Mouse (Mus musculus): ENCODE data around the gene Kbtbd12. TPM values are rescaled to one million over a fixed set of nuclear protein-coding genes. Genes with fewer than 3 reads are reported as not detected.

The Kbtbd12 gene
- polyA plus RNA-seq, 1 experiment: 2.1 TPM

DNA sequence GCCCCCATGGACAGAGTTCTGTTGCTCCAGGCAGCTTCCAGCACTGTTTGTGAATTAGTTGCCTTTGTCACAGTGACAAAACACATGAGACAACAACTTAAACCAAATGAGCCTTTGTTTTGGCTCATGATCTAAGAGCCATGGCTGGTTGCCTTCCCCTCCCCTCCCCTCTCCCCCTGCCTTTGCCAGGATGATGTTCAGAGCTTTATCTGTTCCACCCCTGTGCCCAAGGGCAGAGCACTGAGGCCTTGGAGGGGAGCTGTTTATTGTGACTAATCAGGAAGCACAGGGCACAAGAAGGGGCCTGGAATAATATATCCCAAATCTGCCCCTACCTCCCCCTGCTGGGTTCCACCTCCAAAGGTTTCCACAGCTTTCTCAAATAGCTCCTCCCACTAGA is 107.4 kb downstream of the Kbtbd12 start:
- Histone ChIP-seq H3K4me1 (ENCODE audit: control insufficient read depth, insufficient read depth, low read length) (no peaks in the 10 kb centered on the region), H3K4me3 (replicated peaks; ENCODE audit: control insufficient read depth, low read depth, low read length) (no peak overlapping the region), H3K27ac (ENCODE audit: control insufficient read depth, insufficient read depth, low read depth, low read length, poor library complexity) (no peak overlapping the region)
- no peak for TF ChIP-seq POLR2A (IDR thresholded peaks at IDR 0.05; ENCODE audit: borderline replicate concordance, control insufficient read depth, low read depth, low read length)
- TF ChIP-seq CTCF (IDR thresholded peaks at IDR 0.05; ENCODE audit: control insufficient read depth, insufficient read depth, low read length): no peak

DNA sequence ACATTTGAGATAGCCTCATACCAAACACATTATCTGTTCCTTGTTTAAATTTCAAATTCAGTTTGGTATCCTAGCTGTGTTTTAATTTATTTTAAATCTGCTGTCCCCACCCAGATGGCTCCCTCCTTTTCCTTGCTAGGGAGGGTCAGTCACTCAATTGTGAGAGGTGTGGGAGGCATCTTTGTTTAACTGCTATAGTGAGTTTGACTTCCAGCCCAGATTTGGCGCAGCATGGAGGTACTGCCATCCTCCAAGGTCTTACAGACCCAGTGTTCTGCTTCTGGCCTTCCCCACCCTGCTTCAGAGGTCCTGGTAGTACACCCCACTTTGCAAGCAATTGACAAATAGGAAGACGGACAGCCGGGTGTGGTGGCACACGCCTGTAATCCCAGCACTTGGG is 113.7 kb downstream of the Kbtbd12 start:
- Histone ChIP-seq H3K4me3 (replicated peaks; ENCODE audit: control insufficient read depth, low read depth, low read length) (no peak overlapping the region), H3K27ac (ENCODE audit: control insufficient read depth, insufficient read depth, low read depth, low read length, poor library complexity) (no peak overlapping the region), H3K4me1 (ENCODE audit: control insufficient read depth, insufficient read depth, low read length) (peaks cover 3% of the 10 kb centered on the region; the same call in 1 of the 2 replicates)
- WGBS: 82% methylated on average over 4 of the region's 4 CpGs
- TF ChIP-seq POLR2A (IDR thresholded peaks at IDR 0.05; ENCODE audit: borderline replicate concordance, control insufficient read depth, low read depth, low read length): no peak
- no peak for TF ChIP-seq CTCF (IDR thresholded peaks at IDR 0.05; ENCODE audit: control insufficient read depth, insufficient read depth, low read length)

GRCm38 (mm10) chr6:88523451-88523850 is 114.3 kb downstream of the Kbtbd12 start:
- Histone ChIP-seq H3K27ac (ENCODE audit: control insufficient read depth, insufficient read depth, low read depth, low read length, poor library complexity) (no peak overlapping the region), H3K4me3 (replicated peaks; ENCODE audit: control insufficient read depth, low read depth, low read length) (no peak overlapping the region), H3K4me1 (ENCODE audit: control insufficient read depth, insufficient read depth, low read length) (peaks cover 3% of the 10 kb centered on the region; the same call in 1 of the 2 replicates)
- TF ChIP-seq CTCF (IDR thresholded peaks at IDR 0.05; ENCODE audit: control insufficient read depth, insufficient read depth, low read length) (no peak), POLR2A (IDR thresholded peaks at IDR 0.05; ENCODE audit: borderline replicate concordance, control insufficient read depth, low read depth, low read length) (no peak)
- 84% methylated on average over 3 of the region's 3 CpGs for WGBS

GRCm38 (mm10) chr6:88523043-88523442 is 114.7 kb downstream of the Kbtbd12 start:
- Histone ChIP-seq H3K4me3 (replicated peaks; ENCODE audit: control insufficient read depth, low read depth, low read length) (no peak overlapping the region), H3K4me1 (ENCODE audit: control insufficient read depth, insufficient read depth, low read length) (peaks cover 3% of the 10 kb centered on the region; the same call in 1 of the 2 replicates), H3K27ac (ENCODE audit: control insufficient read depth, insufficient read depth, low read depth, low read length, poor library complexity) (no peak overlapping the region)
- 26% methylated on average over 3 of the region's 3 CpGs for WGBS
- TF ChIP-seq POLR2A (IDR thresholded peaks at IDR 0.05; ENCODE audit: borderline replicate concordance, control insufficient read depth, low read depth, low read length) (no peak), CTCF (IDR thresholded peaks at IDR 0.05; ENCODE audit: control insufficient read depth, insufficient read depth, low read length) (no peak)

GRCm38 (mm10) chr6:88522606-88523005 is 115.1 kb downstream of the Kbtbd12 start:
- TF ChIP-seq CTCF (IDR thresholded peaks at IDR 0.05; ENCODE audit: control insufficient read depth, insufficient read depth, low read length) (no peak), POLR2A (IDR thresholded peaks at IDR 0.05; ENCODE audit: borderline replicate concordance, control insufficient read depth, low read depth, low read length) (no peak)
- H3K4me1 ChIP-seq (ENCODE audit: control insufficient read depth, insufficient read depth, low read length): peaks cover 3% of the 10 kb centered on the region; the same call in 1 of the 2 replicates
- no peak overlapping the region for H3K27ac ChIP-seq (ENCODE audit: control insufficient read depth, insufficient read depth, low read depth, low read length, poor library complexity)
- no peak overlapping the region for H3K4me3 ChIP-seq (replicated peaks; ENCODE audit: control insufficient read depth, low read depth, low read length)
- 17% methylated on average over 3 of the region's 3 CpGs for WGBS

- TF ChIP-seq POLR2A (IDR thresholded peaks at IDR 0.05; ENCODE audit: borderline replicate concordance, control insufficient read depth, low read depth, low read length): no peak
- no peak for TF ChIP-seq CTCF (IDR thresholded peaks at IDR 0.05; ENCODE audit: control insufficient read depth, insufficient read depth, low read length)
- no peak overlapping the region for H3K27ac ChIP-seq (ENCODE audit: control insufficient read depth, insufficient read depth, low read depth, low read length, poor library complexity)
- H3K4me1 ChIP-seq (ENCODE audit: control insufficient read depth, insufficient read depth, low read length): peaks cover 4% of the 10 kb centered on the region
- WGBS: 87% methylated on average over 7 of the region's 7 CpGs
- no peak overlapping the region for H3K4me3 ChIP-seq (replicated peaks; ENCODE audit: control insufficient read depth, low read depth, low read length)
Measured at GRCm38 (mm10) chr6:88521821-88522220, 115.9 kb downstream of the Kbtbd12 start.

GRCm38 (mm10) chr6:88518404-88519263 is 119.1 kb downstream of the Kbtbd12 start, which contains the start of gene Sec61a1:
Gene Sec61a1 (minus strand): TSS chr6:88518905.
- Histone ChIP-seq H3K4me1 (ENCODE audit: control insufficient read depth, insufficient read depth, low read length) (peaks cover 4% of the 10 kb centered on the region), H3K27ac (ENCODE audit: control insufficient read depth, insufficient read depth, low read depth, low read length, poor library complexity) (peak within 1 kb of the TSS; percentile 74), H3K4me3 (replicated peaks; ENCODE audit: control insufficient read depth, low read depth, low read length) (peak within 1 kb of the TSS; percentile 81)
- under 1% methylated on average over 80 of the region's 80 CpGs for WGBS
- TF ChIP-seq POLR2A (IDR thresholded peaks at IDR 0.05; ENCODE audit: borderline replicate concordance, control insufficient read depth, low read depth, low read length): peak; percentile 86
- no peak for TF ChIP-seq CTCF (IDR thresholded peaks at IDR 0.05; ENCODE audit: control insufficient read depth, insufficient read depth, low read length)

DNA sequence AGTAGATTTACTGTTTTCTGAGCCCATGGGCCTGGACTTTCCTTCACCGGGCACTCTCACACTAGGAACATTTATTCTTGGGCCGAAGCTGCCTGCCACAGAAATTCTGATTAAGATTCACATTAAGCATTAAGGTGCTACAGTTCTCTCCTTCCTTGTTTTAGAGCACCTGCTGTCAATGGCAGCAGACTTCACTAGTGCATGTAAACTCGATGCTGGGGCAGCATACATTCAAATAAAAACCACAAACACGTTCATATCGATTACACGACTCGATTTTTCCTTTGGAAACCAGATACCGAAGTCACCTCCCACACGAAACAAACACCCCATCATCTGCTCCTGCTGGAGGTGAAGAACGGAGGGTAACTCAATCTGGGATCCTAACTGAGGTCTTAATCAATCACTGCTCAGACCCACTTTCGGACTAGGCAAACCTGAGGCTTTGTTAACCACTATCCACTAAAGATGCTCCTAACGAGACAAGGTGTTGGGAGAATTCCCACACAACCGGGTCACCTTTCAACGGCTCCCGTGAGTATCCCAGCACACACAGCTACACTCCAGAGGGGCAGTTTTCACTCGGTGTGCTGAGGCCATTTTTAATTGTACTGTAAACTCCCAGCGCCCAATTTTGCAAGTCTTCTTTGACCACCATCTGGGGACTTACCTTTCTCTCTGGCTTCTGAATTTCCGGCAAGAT is 119.9 kb downstream of the Kbtbd12 start:
- TF ChIP-seq POLR2A (IDR thresholded peaks at IDR 0.05; ENCODE audit: borderline replicate concordance, control insufficient read depth, low read depth, low read length): no peak
- TF ChIP-seq CTCF (IDR thresholded peaks at IDR 0.05; ENCODE audit: control insufficient read depth, insufficient read depth, low read length): no peak
- Histone ChIP-seq H3K27ac (ENCODE audit: control insufficient read depth, insufficient read depth, low read depth, low read length, poor library complexity) (peak overlapping the region; percentile 74; the same call in 1 of the 2 replicates), H3K4me1 (ENCODE audit: control insufficient read depth, insufficient read depth, low read length) (peaks cover 4% of the 10 kb centered on the region), H3K4me3 (replicated peaks; ENCODE audit: control insufficient read depth, low read depth, low read length) (peak overlapping the region; percentile 79)
- WGBS: 8% methylated on average over 18 of the region's 18 CpGs

Measured in bone marrow, adult 2 months (tissue).